Mouse (Mus musculus) MEL (cell line): Measurements from ENCODE around the gene Rhob. TPM values are rescaled to one million over a fixed set of nuclear protein-coding genes. Genes with fewer than 3 reads are reported as not detected.
"Not testable (repeated sequence)": the region's sequence is repeated elsewhere in the genome, so short reads cannot be mapped to it uniquely, and the experiment has no call there.

Source experiments
- DNase-seq: peaks from one replicate; pipeline ENCODE4 v3.0.0; 2011; ENCODE audit warnings: low read depth, low spot score
- H3K27ac ChIP-seq: 2 replicates; pipeline ENCODE4 v1.5.1; 2012; ENCODE audit warnings: low read depth, mild to moderate bottlenecking, control low read depth, low read length, moderate library complexity; ENCODE audit not compliant: control insufficient read depth
- H3K27me3 ChIP-seq, 2 experiments: fragments of 150-350 bp in 1 of 2; sonication (generic) in 1 of 2; 2 replicates each; pipeline ENCODE4 v1.6.1; 2012; ENCODE audit warnings: low read length in 2 of 2, mild to moderate bottlenecking in 2 of 2, improper control_type of control experiment in 1 of 2, moderate library complexity in 1 of 2; ENCODE audit not compliant: insufficient read depth in 2 of 2, control insufficient read depth in 1 of 2
- H3K36me3 ChIP-seq, 2 experiments: 2 replicates each; pipeline ENCODE4 v1.6.1; 2012 to 2014; ENCODE audit warnings: low read length in 2 of 2, improper control_type of control experiment in 1 of 2, inconsistent platforms in 1 of 2, mild to moderate bottlenecking in 1 of 2; ENCODE audit not compliant: insufficient read depth in 2 of 2, control insufficient read depth in 1 of 2
- H3K4me1 ChIP-seq, 2 experiments: fragments of 150-350 bp in 1 of 2; sonication (generic) in 1 of 2; 2 replicates each; pipeline ENCODE4 v1.6.1; 2012; ENCODE audit warnings: low read length in 2 of 2, improper control_type of control experiment in 1 of 2, mild to moderate bottlenecking in 1 of 2; ENCODE audit not compliant: insufficient read depth in 2 of 2, control insufficient read depth in 1 of 2
- H3K4me3 ChIP-seq, 2 experiments: fragments of 150-350 bp in 1 of 2; sonication (generic) in 1 of 2; 2 replicates each; pipeline ENCODE4 v1.5.1; 2012; ENCODE audit warnings: low read depth in 2 of 2, low read length in 2 of 2, mild to moderate bottlenecking in 2 of 2, moderate library complexity in 2 of 2, control low read depth in 1 of 2, improper control_type of control experiment in 1 of 2; ENCODE audit not compliant: control insufficient read depth in 1 of 2, insufficient read depth in 1 of 2
- H3K79me2 ChIP-seq: 2 replicates; pipeline ENCODE4 v1.6.1; 2012; ENCODE audit warnings: mild to moderate bottlenecking, low read length, moderate library complexity; ENCODE audit not compliant: control insufficient read depth, poor library complexity, insufficient read depth
- H3K9ac ChIP-seq: 2 replicates; pipeline ENCODE4 v1.6.1; 2012; ENCODE audit warnings: low read depth, mild to moderate bottlenecking, control low read depth, low read length, moderate library complexity; ENCODE audit not compliant: control insufficient read depth, poor library complexity, severe bottlenecking
- H3K9me3 ChIP-seq: fragments of 150-350 bp; sonication (generic); replicated peaks from 2 replicates; pipeline ENCODE4 v1.6.1; 2012; ENCODE audit warnings: mild to moderate bottlenecking, low read length, improper control_type of control experiment, moderate library complexity; ENCODE audit not compliant: insufficient read depth
- CHD2 ChIP-seq: IDR thresholded peaks from 2 replicates; pipeline ENCODE4 v1.6.1; 2011; ENCODE audit warnings: low read length, improper control_type of control experiment
- CTCF ChIP-seq, 3 experiments: IDR thresholded peaks in 2 of 3; conservative IDR thresholded peaks in 1 of 3; 2 replicates each; pipeline ENCODE4 v1.5.1; 2011 to 2012; ENCODE audit warnings: low read length in 3 of 3, low read depth in 2 of 3, mild to moderate bottlenecking in 2 of 3, improper control_type of control experiment in 1 of 3, inconsistent platforms in 1 of 3, mixed read lengths in 1 of 3, moderate library complexity in 1 of 3; ENCODE audit not compliant: control insufficient read depth in 1 of 3, insufficient read depth in 1 of 3, poor library complexity in 1 of 3, severe bottlenecking in 1 of 3
- ELF1 ChIP-seq: IDR thresholded peaks from 2 replicates; pipeline ENCODE4 v1.6.1; 2014; ENCODE audit warnings: low read depth, mild to moderate bottlenecking, inconsistent platforms, low read length, improper control_type of control experiment, moderate library complexity
- EP300 ChIP-seq, 2 experiments: IDR thresholded peaks; 2 replicates each; pipeline ENCODE4 v1.6.1; 2011; ENCODE audit warnings: improper control_type of control experiment in 2 of 2, low read length in 2 of 2, low read depth in 1 of 2, mild to moderate bottlenecking in 1 of 2
- ETS1 ChIP-seq: IDR thresholded peaks from 2 replicates; pipeline ENCODE4 v1.6.1; 2012; ENCODE audit warnings: low read depth, mild to moderate bottlenecking, inconsistent platforms, low read length, improper control_type of control experiment, moderate library complexity
- GABPA ChIP-seq: IDR thresholded peaks from 2 replicates; pipeline ENCODE4 v1.6.1; 2012; ENCODE audit warnings: low read depth, mild to moderate bottlenecking, inconsistent platforms, low read length, improper control_type of control experiment, moderate library complexity
- GATA1 ChIP-seq: IDR thresholded peaks from 2 replicates; pipeline ENCODE4 v1.6.1; 2011; ENCODE audit warnings: low read depth, low read length, improper control_type of control experiment
- HCFC1 ChIP-seq: IDR thresholded peaks from 2 replicates; pipeline ENCODE4 v1.6.1; 2012; ENCODE audit warnings: low read depth, mild to moderate bottlenecking, inconsistent platforms, low read length, improper control_type of control experiment, moderate library complexity
- JUND ChIP-seq: IDR thresholded peaks from 2 replicates; pipeline ENCODE4 v1.6.1; 2011; ENCODE audit warnings: low read depth, mild to moderate bottlenecking, improper control_type of control experiment, low read length
- MAZ ChIP-seq: IDR thresholded peaks from 2 replicates; pipeline ENCODE4 v1.6.1; 2012; ENCODE audit warnings: low read depth, mild to moderate bottlenecking, inconsistent platforms, low read length, improper control_type of control experiment
- MXI1 ChIP-seq: IDR thresholded peaks from 2 replicates; pipeline ENCODE4 v1.6.1; 2011; ENCODE audit warnings: mild to moderate bottlenecking, low read depth, low read length, improper control_type of control experiment
- MYC ChIP-seq: IDR thresholded peaks from 2 replicates; pipeline ENCODE4 v1.6.1; 2011; ENCODE audit warnings: low read depth, mild to moderate bottlenecking, low read length, improper control_type of control experiment, moderate library complexity
- NELFE ChIP-seq: IDR thresholded peaks from 2 replicates; pipeline ENCODE4 v1.6.1; 2011; ENCODE audit warnings: low read depth, low read length, improper control_type of control experiment
- NRF1 ChIP-seq: IDR thresholded peaks from 2 replicates; pipeline ENCODE4 v1.6.1; 2014; ENCODE audit warnings: low read depth, mild to moderate bottlenecking, inconsistent platforms, low read length, improper control_type of control experiment, moderate library complexity; ENCODE audit not compliant: poor library complexity, insufficient read depth, severe bottlenecking
- POLR2A ChIP-seq, 2 experiments: IDR thresholded peaks; 2 replicates each; pipeline ENCODE4 v1.6.1; 2011 to 2012; ENCODE audit warnings: low read length in 2 of 2, mild to moderate bottlenecking in 2 of 2, control low read depth in 1 of 2, improper control_type of control experiment in 1 of 2, low read depth in 1 of 2, moderate library complexity in 1 of 2; ENCODE audit not compliant: control insufficient read depth in 1 of 2, insufficient read depth in 1 of 2, poor library complexity in 1 of 2
- POLR2AphosphoS5 ChIP-seq: IDR thresholded peaks from 2 replicates; pipeline ENCODE4 v1.6.1; 2012; ENCODE audit warnings: low read depth, borderline replicate concordance, mild to moderate bottlenecking, inconsistent platforms, low read length, moderate library complexity, mixed read lengths
- RAD21 ChIP-seq: IDR thresholded peaks from 2 replicates; pipeline ENCODE4 v1.6.1; 2011; ENCODE audit warnings: mild to moderate bottlenecking, low read depth, low read length, improper control_type of control experiment
- TAL1 ChIP-seq: IDR thresholded peaks from 2 replicates; pipeline ENCODE4 v1.6.1; 2012; ENCODE audit warnings: mild to moderate bottlenecking, inconsistent platforms, low read length, moderate library complexity, mixed read lengths
- TCF12 ChIP-seq: IDR thresholded peaks from 2 replicates; pipeline ENCODE4 v1.6.1; 2014; ENCODE audit warnings: low read depth, mild to moderate bottlenecking, inconsistent platforms, low read length, improper control_type of control experiment, moderate library complexity
- UBTF ChIP-seq: IDR thresholded peaks from 2 replicates; pipeline ENCODE4 v1.6.1; 2012; ENCODE audit warnings: low read depth, mild to moderate bottlenecking, inconsistent platforms, low read length, improper control_type of control experiment, moderate library complexity, borderline replicate concordance; ENCODE audit not compliant: insufficient read depth
- USF2 ChIP-seq, 2 experiments: IDR thresholded peaks; 2 replicates each; pipeline ENCODE4 v1.6.1; 2011 to 2012; ENCODE audit warnings: improper control_type of control experiment in 2 of 2, low read length in 2 of 2, borderline replicate concordance in 1 of 2, inconsistent platforms in 1 of 2, low read depth in 1 of 2, mild to moderate bottlenecking in 1 of 2; ENCODE audit not compliant: insufficient read depth in 1 of 2
- ZC3H11A ChIP-seq: IDR thresholded peaks from 2 replicates; pipeline ENCODE4 v1.6.1; 2012; ENCODE audit warnings: low read depth, mild to moderate bottlenecking, inconsistent platforms, low read length, improper control_type of control experiment
- ZMIZ1 ChIP-seq: IDR thresholded peaks from 2 replicates; pipeline ENCODE4 v1.6.1; 2012; ENCODE audit warnings: low read depth, mild to moderate bottlenecking, inconsistent platforms, low read length, improper control_type of control experiment, moderate library complexity
- polyA plus RNA-seq, 2 experiments: library from polyadenylated mRNA; stranded (reverse) in 1 of 2; unstranded in 1 of 2; fragments of >175 nt in 1 of 2; fragments of >200 nt in 1 of 2; gene quantifications; 2 replicates each; pipeline versions ENCODE4 v1.2.1 to v1.2.4; 2012; ENCODE audit warnings: low replicate concordance in 2 of 2, low read depth in 1 of 2; ENCODE audit not compliant: insufficient read length in 2 of 2, insufficient read depth in 1 of 2, missing spikeins in 1 of 2
- total RNA-seq: library from RNA; depleted of rRNA; stranded (reverse); fragments of 300-350 nt; gene quantifications from 2 replicates; pipeline ENCODE4 v1.2.3, GENCODE M21; 2012

Gene Rhob
- total and polyA plus RNA-seq, 3 experiments = 1.8 to 6.0 TPM; not detected in 1

DNA sequence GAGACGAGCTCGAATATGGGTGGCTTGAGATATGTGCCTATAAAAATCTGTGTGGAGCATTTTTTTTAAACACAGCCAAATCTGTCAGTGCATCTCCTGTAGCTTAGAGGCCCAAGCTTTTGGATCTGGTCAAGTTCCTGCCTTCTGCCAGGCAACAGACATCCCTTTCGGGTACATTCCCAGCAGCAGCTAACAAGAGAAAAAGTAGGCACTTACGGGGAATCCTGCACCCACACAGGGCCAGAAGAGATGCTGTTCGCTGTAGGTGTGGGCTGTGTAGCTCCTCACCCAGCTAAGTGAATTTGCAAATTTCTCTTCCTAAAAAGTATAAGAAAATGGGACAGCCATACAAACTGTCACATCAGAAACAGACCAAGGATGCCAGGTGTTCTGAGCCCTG, 34.8 kb downstream of the Rhob start:
- Histone ChIP-seq H3K4me1 (no peaks in the 10 kb centered on the region), H3K27me3 (peaks cover 0 to 11% of the 10 kb centered on the region in 2 experiments; a peak in 2 of 4 replicates), H3K36me3 (no peaks in the 10 kb centered on the region), H3K79me2 (no peaks in the 10 kb centered on the region), H3K4me3 (no peak overlapping the region), H3K9me3 (no peaks in the 10 kb centered on the region), H3K27ac (no peak overlapping the region), H3K9ac (no peak overlapping the region)
- no peak for DNase-seq
- TF ChIP-seq TCF12 = no peak

DNA sequence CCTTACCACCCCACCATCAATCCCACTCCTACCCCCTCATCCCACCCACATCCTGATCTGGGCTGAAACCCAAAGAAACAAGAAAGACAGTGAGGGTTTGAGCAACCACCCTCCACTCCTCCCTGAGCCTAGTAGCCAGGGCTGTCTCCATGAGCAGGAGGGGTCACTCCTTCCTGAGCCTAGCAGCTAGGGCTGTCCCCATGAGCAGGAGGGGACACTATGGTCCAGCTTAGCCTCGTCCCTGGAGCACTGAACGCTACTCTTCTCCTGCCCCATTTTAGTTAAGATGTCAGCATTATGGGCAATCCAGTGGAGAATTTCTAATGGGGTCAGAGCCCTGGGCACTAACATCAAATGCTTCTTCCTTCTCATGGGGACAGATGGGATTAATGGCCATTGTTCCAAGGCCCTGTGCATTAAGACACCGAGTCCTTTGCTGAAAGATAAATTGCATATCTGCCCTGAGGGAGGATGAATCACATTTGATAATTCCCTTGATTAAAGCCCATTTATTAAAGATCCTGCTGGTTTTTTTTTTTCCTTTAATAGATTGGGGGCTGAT, 36.1 kb downstream of the Rhob start:
- Histone ChIP-seq H3K9me3 (no peaks in the 10 kb centered on the region), H3K36me3 (no peaks in the 10 kb centered on the region), H3K9ac (no peak overlapping the region), H3K4me1 (no peaks in the 10 kb centered on the region), H3K27ac (no peak overlapping the region), H3K79me2 (no peaks in the 10 kb centered on the region), H3K27me3 (peaks cover 0 to 11% of the 10 kb centered on the region in 2 experiments; a peak in 2 of 4 replicates), H3K4me3 (no peak overlapping the region)
- TF ChIP-seq POLR2A (IDR thresholded peaks at IDR 0.05; ENCODE audit: control insufficient read depth in 1 of 2, insufficient read depth in 1 of 2, low read depth in 1 of 2, low read length in 2 of 2, poor library complexity in 1 of 2) (no peak), ZC3H11A (no peak), ETS1 (no peak), MYC (no peak), TAL1 (no peak), ZMIZ1 (no peak), NRF1 (no peak), HCFC1 (no peak), RAD21 (no peak), POLR2AphosphoS5 (no peak), GATA1 (no peak), NELFE (no peak), CTCF (IDR thresholded peaks at IDR 0.05 in 2 of 3, conservative IDR thresholded peaks at IDR 0.05 in 1 of 3; ENCODE audit: control insufficient read depth in 1 of 3, insufficient read depth in 1 of 3, low read depth in 2 of 3, low read length in 3 of 3, poor library complexity in 1 of 3, severe bottlenecking in 1 of 3) (no peak), GABPA (no peak)
- no peak for DNase-seq

DNA sequence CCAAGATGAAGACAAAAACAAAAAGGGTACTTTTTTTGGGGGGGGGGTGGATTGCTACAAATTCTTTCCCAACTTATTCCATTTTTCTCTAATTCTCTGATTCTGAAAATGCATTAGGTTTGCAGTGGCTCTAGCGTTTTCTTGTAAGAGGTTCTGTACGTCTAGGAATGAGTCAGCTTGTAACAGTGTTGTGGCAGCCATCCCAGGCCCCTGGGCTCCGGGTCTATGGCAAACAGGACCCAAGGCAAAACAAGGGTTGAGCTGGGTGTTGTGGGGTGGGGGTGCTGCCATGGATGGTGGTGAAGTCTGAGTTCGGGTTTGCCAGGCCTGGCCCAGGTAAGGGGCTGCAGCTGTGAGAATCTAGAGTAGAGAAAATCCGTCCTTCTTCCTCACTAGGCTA, 37.3 kb downstream of the Rhob start:
- Histone ChIP-seq H3K9ac (no peak overlapping the region), H3K4me1 (no peaks in the 10 kb centered on the region), H3K27ac (no peak overlapping the region), H3K36me3 (no peaks in the 10 kb centered on the region), H3K4me3 (no peak overlapping the region), H3K9me3 (no peaks in the 10 kb centered on the region), H3K27me3 (peaks cover 0 to 11% of the 10 kb centered on the region in 2 experiments; a peak in 2 of 4 replicates), H3K79me2 (no peaks in the 10 kb centered on the region)
- no peak for TF ChIP-seq MAZ
- TF ChIP-seq MXI1 = no peak
- no peak for TF ChIP-seq ETS1
- no peak for TF ChIP-seq ELF1
- no peak for TF ChIP-seq CHD2
- no peak for TF ChIP-seq RAD21
- TF ChIP-seq ZC3H11A = no peak
- no peak for TF ChIP-seq JUND
- TF ChIP-seq USF2 (IDR thresholded peaks at IDR 0.05; ENCODE audit: borderline replicate concordance in 1 of 2, insufficient read depth in 1 of 2, low read depth in 1 of 2, low read length in 2 of 2) = no peak
- TF ChIP-seq EP300 (IDR thresholded peaks at IDR 0.05; ENCODE audit: low read depth in 1 of 2, low read length in 2 of 2) = no peak
- TF ChIP-seq UBTF = no peak
- no peak for DNase-seq

DNA sequence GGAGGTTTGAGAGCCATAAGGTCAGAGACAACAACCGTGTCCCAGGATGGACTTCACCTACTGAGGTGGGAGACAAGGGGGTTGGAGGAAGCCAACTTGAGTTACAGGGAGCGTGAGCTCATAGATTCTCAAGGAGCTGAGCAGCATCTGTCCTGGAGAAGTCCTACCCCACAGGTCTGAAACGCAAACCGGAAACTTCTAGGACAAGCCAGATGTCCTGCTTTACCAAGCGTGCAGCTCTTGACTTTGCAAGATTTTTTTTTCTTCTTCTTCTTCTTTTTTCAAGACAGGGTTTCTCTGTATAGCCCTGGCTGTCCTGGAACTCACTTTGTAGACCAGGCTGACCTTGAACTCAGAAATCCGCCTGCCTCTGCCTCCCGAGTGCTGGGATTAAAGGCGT, 38.2 kb downstream of the Rhob start:
- not testable (repeated sequence) for H3K9me3 ChIP-seq

More for the DNA sequence above, 38.2 kb downstream of the Rhob start:
- not testable (repeated sequence) for H3K79me2 ChIP-seq, DNase-seq, H3K36me3 ChIP-seq, H3K4me1 ChIP-seq, H3K27ac ChIP-seq, H3K27me3 ChIP-seq, H3K4me3 ChIP-seq, H3K9ac ChIP-seq
